Mouse (Mus musculus): ENCODE measurements around the gene Arhgap10. TPM values are rescaled to one million over a fixed set of nuclear protein-coding genes. Genes with fewer than 3 reads are reported as not detected.

Arhgap10 gene
- total and polyA plus RNA-seq, 2 experiments from 2014 or later = 4.2 to 5.2 TPM

DNA sequence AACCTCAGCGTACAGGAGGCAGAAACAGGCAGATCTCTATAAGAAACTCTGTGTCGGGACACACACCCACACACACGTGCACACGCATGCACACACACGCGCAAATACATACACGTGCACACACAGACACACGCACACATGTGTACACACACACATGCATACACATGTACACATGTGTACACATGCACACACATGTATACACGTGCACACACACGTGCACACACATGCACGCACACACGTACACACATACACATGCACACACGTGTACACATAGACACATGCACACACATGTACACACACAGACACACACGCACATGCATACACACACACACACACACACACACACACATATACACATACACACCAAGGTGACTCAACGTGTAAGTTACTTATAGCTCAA is 106.5 kb downstream of the Arhgap10 start:
- no peaks in the 10 kb centered on the region for H3K4me1 ChIP-seq (ENCODE audit: insufficient read depth, low read length)
- WGBS = 98% methylated on average over 15 of the region's 15 CpGs

DNA sequence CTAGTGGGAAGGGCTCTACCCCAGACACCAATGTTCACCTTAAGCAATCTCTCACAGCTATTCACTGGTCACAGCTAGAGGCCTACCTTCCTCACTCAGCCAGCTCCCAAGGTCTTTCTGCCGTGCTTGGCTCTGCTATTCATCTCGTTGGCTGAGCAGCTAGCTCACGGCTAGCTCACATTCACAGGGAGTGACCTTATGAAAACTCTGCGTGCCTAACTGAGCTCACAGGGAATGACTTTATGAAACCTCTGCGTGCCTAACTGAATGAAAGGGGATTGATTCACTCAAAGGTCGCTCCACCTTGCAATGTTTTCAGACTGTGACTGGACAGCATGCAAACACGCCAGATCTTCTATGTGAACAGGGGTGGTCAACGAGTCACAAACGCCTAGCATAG is 107.4 kb downstream of the Arhgap10 start:
- ATAC-seq (no peak), DNase-seq (ENCODE audit: low spot score) (no peak)
- Histone ChIP-seq H3K9me3 (ENCODE audit: low read length) (no peaks in the 10 kb centered on the region), H3K36me3 (ENCODE audit: insufficient read depth, low read length) (no peaks in the 10 kb centered on the region), H3K27ac (no peak overlapping the region), H3K27me3 (ENCODE audit: insufficient read depth, low read length) (no peaks in the 10 kb centered on the region), H3K9ac (replicated peaks; ENCODE audit: low read length) (no peak overlapping the region), H3K4me3 (ENCODE audit: low read length) (no peak overlapping the region), H3K4me2 (ENCODE audit: low read depth, low read length) (no peak overlapping the region), H3K4me1 (ENCODE audit: insufficient read depth, low read length) (no peaks in the 10 kb centered on the region)
- no peak for TF ChIP-seq CTCF (IDR thresholded peaks at IDR 0.05; ENCODE audit: low read depth)
- WGBS = 70% methylated on average over 9 of the region's 9 CpGs

More for the DNA sequence above, 106.5 kb downstream of the Arhgap10 start:
- Histone ChIP-seq H3K27me3 (ENCODE audit: insufficient read depth, low read length) (no peaks in the 10 kb centered on the region), H3K9ac (replicated peaks; ENCODE audit: low read length) (no peak overlapping the region), H3K4me3 (ENCODE audit: low read length) (no peak overlapping the region), H3K27ac (no peak overlapping the region), H3K9me3 (ENCODE audit: low read length) (no peaks in the 10 kb centered on the region), H3K4me2 (ENCODE audit: low read depth, low read length) (no peak overlapping the region), H3K36me3 (ENCODE audit: insufficient read depth, low read length) (no peaks in the 10 kb centered on the region)
- DNase-seq (ENCODE audit: low spot score) (no peak), ATAC-seq (no peak)
- no peak for TF ChIP-seq CTCF (IDR thresholded peaks at IDR 0.05; ENCODE audit: low read depth)

DNA sequence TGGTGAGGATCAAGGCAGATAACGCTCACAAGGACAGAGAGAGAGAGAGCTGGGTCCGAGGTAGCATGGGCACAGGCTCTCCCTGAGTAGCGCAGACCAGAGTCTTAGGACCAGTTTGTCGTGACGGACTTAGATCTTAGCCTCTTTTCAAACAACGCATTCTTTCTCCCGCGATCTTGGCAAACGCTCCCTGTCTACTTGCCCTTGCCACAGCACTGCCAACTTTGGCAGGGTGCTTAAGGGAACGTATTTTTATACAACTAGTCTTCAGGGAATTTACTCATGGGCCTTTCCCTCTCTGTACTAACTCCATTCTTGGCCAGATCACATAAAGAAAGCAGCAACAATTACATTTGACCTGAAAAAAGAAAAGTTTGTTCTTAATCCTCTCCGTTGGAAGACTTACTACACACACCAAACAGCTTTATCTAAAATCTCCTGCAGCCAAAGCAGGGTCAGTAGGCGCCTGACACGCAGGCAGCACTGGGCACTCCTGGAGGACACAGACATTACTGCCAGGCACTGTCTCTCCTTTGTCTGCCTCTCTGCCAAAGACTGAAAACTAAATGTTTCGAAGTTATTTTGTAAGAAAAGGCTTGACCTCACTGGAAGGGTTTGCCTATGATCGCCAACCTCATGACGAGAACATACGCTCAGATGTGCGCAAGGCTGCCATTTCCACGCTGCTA is 109.1 kb downstream of the Arhgap10 start:
- Histone ChIP-seq H3K36me3 (ENCODE audit: insufficient read depth, low read length) (no peaks in the 10 kb centered on the region), H3K4me1 (ENCODE audit: insufficient read depth, low read length) (no peaks in the 10 kb centered on the region; the same call in 1 of the 2 replicates), H3K9me3 (ENCODE audit: low read length) (no peaks in the 10 kb centered on the region), H3K9ac (replicated peaks; ENCODE audit: low read length) (no peak overlapping the region), H3K27me3 (ENCODE audit: insufficient read depth, low read length) (no peaks in the 10 kb centered on the region), H3K4me3 (ENCODE audit: low read length) (no peak overlapping the region), H3K27ac (no peak overlapping the region), H3K4me2 (ENCODE audit: low read depth, low read length) (no peak overlapping the region)
- no peak for DNase-seq (ENCODE audit: low spot score)
- no peak for TF ChIP-seq CTCF (IDR thresholded peaks at IDR 0.05; ENCODE audit: low read depth)
- 82% methylated on average over 19 of the region's 19 CpGs for WGBS
- no peak for ATAC-seq

DNA sequence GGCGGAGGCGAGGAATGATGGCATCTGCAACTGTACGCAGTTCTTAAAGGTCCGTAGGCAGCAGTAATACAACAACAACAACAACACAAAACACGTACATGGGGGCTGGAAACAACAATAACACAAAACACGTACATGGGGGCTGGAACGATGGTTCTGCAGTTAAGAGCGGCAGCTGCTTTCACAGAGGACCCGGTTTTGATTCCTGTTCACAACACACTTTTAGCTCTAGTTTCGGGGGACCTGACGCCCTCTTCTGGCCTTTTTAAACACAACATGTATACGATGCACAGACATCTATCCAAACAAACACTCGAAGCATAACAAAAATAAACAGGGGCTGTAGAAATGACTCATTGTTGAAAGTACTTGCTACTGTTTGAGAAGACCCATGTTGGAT is 110.9 kb downstream of the Arhgap10 start:
- WGBS = 52% methylated on average over 13 of the region's 13 CpGs
- H3K36me3 ChIP-seq (ENCODE audit: insufficient read depth, low read length) = no peaks in the 10 kb centered on the region
- no peak overlapping the region for H3K4me2 ChIP-seq (ENCODE audit: low read depth, low read length)
- no peak overlapping the region for H3K27ac ChIP-seq
- no peaks in the 10 kb centered on the region; the same call in 1 of the 2 replicates for H3K4me1 ChIP-seq (ENCODE audit: insufficient read depth, low read length)
- TF ChIP-seq CTCF (IDR thresholded peaks at IDR 0.05; ENCODE audit: low read depth) = peak; percentile 34; the same call in 1 of the 2 replicates
- no peak overlapping the region for H3K9ac ChIP-seq (replicated peaks; ENCODE audit: low read length)
- no peaks in the 10 kb centered on the region for H3K9me3 ChIP-seq (ENCODE audit: low read length)
- H3K27me3 ChIP-seq (ENCODE audit: insufficient read depth, low read length) = no peaks in the 10 kb centered on the region
- no peak overlapping the region for H3K4me3 ChIP-seq (ENCODE audit: low read length)
- ATAC-seq (no peak), DNase-seq (ENCODE audit: low spot score) (peak; percentile 27)

DNA sequence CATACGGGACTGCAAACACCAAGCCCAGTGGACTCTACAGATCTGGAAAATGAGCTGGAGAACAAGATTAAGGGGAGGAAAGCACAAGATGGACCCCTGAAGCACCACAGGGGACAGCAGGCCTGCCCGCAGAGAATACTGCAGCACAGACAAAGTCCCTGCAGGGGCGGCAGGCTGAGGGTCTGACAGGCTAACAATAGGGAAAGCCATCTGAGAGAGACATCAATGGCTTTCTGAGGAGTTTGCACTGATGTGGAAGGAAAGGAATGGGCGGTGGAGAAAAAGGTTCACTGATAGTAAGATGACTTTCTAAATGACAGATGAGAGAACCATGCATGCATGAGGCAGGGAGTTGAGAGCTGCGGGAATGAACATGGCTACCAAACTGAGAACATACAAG is 111.3 kb downstream of the Arhgap10 start:
- Histone ChIP-seq H3K27me3 (ENCODE audit: insufficient read depth, low read length) (no peaks in the 10 kb centered on the region), H3K4me3 (ENCODE audit: low read length) (no peak overlapping the region), H3K4me1 (ENCODE audit: insufficient read depth, low read length) (no peaks in the 10 kb centered on the region; the same call in 1 of the 2 replicates), H3K27ac (no peak overlapping the region), H3K9me3 (ENCODE audit: low read length) (no peaks in the 10 kb centered on the region), H3K4me2 (ENCODE audit: low read depth, low read length) (no peak overlapping the region), H3K36me3 (ENCODE audit: insufficient read depth, low read length) (no peaks in the 10 kb centered on the region), H3K9ac (replicated peaks; ENCODE audit: low read length) (no peak overlapping the region)
- no peak for TF ChIP-seq CTCF (IDR thresholded peaks at IDR 0.05; ENCODE audit: low read depth)
- DNase-seq (ENCODE audit: low spot score) = no peak
- 36% methylated on average over 5 of the region's 5 CpGs for WGBS
- ATAC-seq = 0 out of 2 replicates have a peak, but pooled peaks have one; percentile 24

DNA sequence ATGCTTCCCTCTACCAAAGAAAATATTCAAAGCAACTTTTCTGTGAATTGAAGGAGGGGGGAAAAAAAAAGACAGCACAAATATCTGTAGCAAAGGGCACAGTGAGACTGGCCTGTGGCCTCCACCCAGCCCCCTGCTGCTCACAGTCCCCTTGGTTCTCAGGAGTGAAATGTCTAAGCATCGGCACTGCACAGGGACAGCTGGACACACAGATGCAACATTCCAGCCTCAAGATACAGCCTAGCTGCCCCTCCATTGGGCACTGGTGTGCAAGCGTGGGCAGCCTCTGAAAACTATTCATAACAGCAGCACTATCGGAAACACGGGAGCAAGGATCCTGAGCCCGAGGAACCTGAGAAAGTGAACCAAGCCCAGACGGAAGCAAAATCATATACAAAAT is 113.7 kb downstream of the Arhgap10 start:
- Histone ChIP-seq H3K4me3 (ENCODE audit: low read length) (no peak overlapping the region), H3K9me3 (ENCODE audit: low read length) (no peaks in the 10 kb centered on the region), H3K27me3 (ENCODE audit: insufficient read depth, low read length) (no peaks in the 10 kb centered on the region), H3K27ac (no peak overlapping the region), H3K36me3 (ENCODE audit: insufficient read depth, low read length) (no peaks in the 10 kb centered on the region), H3K4me2 (ENCODE audit: low read depth, low read length) (no peak overlapping the region), H3K4me1 (ENCODE audit: insufficient read depth, low read length) (no peaks in the 10 kb centered on the region; the same call in 1 of the 2 replicates), H3K9ac (replicated peaks; ENCODE audit: low read length) (no peak overlapping the region)
- no peak for TF ChIP-seq CTCF (IDR thresholded peaks at IDR 0.05; ENCODE audit: low read depth)
- ATAC-seq (no peak), DNase-seq (ENCODE audit: low spot score) (no peak)
- 65% methylated on average over 6 of the region's 6 CpGs for WGBS

DNA sequence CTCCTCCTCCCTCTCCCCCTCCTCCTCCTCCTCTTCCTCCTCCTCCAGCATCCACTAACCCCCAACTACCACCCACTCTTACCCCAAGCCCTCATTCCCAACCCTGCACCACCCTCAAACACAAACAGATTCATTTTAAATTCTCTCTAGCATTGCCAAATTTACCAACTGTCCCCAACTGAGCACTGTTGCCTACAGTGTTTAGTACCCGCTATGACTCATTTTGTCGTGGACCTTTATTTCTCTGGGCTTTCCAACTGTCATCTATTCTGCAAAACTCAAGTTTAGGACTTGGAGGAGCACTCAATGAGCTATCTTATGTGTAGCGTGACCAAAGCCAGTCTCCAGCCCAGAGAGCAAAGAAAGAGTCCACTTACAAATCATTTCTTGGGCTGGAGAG is 115.8 kb downstream of the Arhgap10 start:
- 94% methylated on average over 3 of the region's 3 CpGs for WGBS
- H3K4me2 ChIP-seq (ENCODE audit: low read depth, low read length) = no peak overlapping the region
- no peaks in the 10 kb centered on the region for H3K27me3 ChIP-seq (ENCODE audit: insufficient read depth, low read length)
- no peaks in the 10 kb centered on the region; the same call in 1 of the 2 replicates for H3K4me1 ChIP-seq (ENCODE audit: insufficient read depth, low read length)
- H3K36me3 ChIP-seq (ENCODE audit: insufficient read depth, low read length) = no peaks in the 10 kb centered on the region
- ATAC-seq (no peak), DNase-seq (ENCODE audit: low spot score) (no peak)
- H3K9ac ChIP-seq (replicated peaks; ENCODE audit: low read length) = no peak overlapping the region
- no peak overlapping the region for H3K4me3 ChIP-seq (ENCODE audit: low read length)
- no peak for TF ChIP-seq CTCF (IDR thresholded peaks at IDR 0.05; ENCODE audit: low read depth)
- H3K27ac ChIP-seq = no peak overlapping the region
- H3K9me3 ChIP-seq (ENCODE audit: low read length) = peaks cover 5% of the 10 kb centered on the region
